11 mouse cellular contexts compared by ENCODE assay signal in genomic region chr5:92961770-92962231, GRCm38 (mm10).
DNase-seq lines count a peak whose midpoint lies in the region; ATAC-seq and TF ChIP-seq lines count a peak whose summit lies in the region.
"Had no signal": no experiment of that assay in that cellular context is flagged by ENCODE, and none has a peak within 500 bp of the region (broad histone marks: within the 10 kb centered on the region; RNA-seq: fewer than 3 reads in every experiment).

No protein-coding gene starts in this region.

- peaks cover 19% of the 10 kb centered on the region for H3K36me3 ChIP-seq in limb, embryonic 14.5 days (ENCODE audit: control insufficient read depth, insufficient read depth, low read length)
- peaks cover 59% of the 10 kb centered on the region for H3K36me3 ChIP-seq in limb, embryonic 10.5 days
- H3K36me3 ChIP-seq in forebrain, embryonic 11.5 days (ENCODE audit: control insufficient read depth, insufficient read depth, low read length) = peaks cover 5% of the 10 kb centered on the region; the same call in 1 of the 2 replicates
- H3K36me3 ChIP-seq: neural tube, embryonic 15.5 days had no signal

- H3K4me1 ChIP-seq in limb, embryonic 14.5 days (ENCODE audit: control insufficient read depth, insufficient read depth, low read length) = peaks cover 20% of the 10 kb centered on the region
- H3K4me1 ChIP-seq in limb, embryonic 10.5 days = peaks cover 33% of the 10 kb centered on the region
- H3K4me1 ChIP-seq in forebrain, embryonic 11.5 days (replicated peaks; ENCODE audit: control insufficient read depth, insufficient read depth, low read length) = peaks cover 3% of the 10 kb centered on the region; the same call in 1 of the 2 replicates

- DNase-seq in limb, embryonic 14.5 days (ENCODE audit: low spot score) = peak; percentile 23
- no peak for DNase-seq in limb, embryonic 10.5 days (ENCODE audit: low spot score)
- peak; percentile 63 for DNase-seq in heart, adult 8-10 months (ENCODE audit: low spot score)
- peak; percentile 78 to 87 for DNase-seq in lung, adult 18-20 months
- DNase-seq in testis, postnatal 10 days (ENCODE audit: low spot score) = peak; percentile 61
- DNase-seq in gastrocnemius, postnatal 36 days = no peak
- DNase-seq in forebrain, embryonic 11.5 days (ENCODE audit: low spot score) = no peak
- no peak for DNase-seq in cerebellum, adult 9-10 months
- DNase-seq: cerebellum, postnatal 10 days; layer of hippocampus, adult 9-11 months had no signal

- no peaks in the 10 kb centered on the region for H3K27me3 ChIP-seq in limb, embryonic 14.5 days (ENCODE audit: control insufficient read depth, insufficient read depth, low read length)
- no peaks in the 10 kb centered on the region for H3K27me3 ChIP-seq in limb, embryonic 10.5 days (ENCODE audit: low read depth, poor library complexity, severe bottlenecking)
- no peaks in the 10 kb centered on the region for H3K27me3 ChIP-seq in forebrain, embryonic 11.5 days (ENCODE audit: control insufficient read depth, insufficient read depth, low read length)
- H3K27me3 ChIP-seq: neural tube, embryonic 15.5 days had no signal

- intact Hi-C loops in gastrocnemius, postnatal 36 days (cut with DNase I) = no loop called here

- 78% methylated on average over 7 of the region's 7 CpGs for WGBS in limb, embryonic 14.5 days
- WGBS in limb, embryonic 10.5 days = 86% methylated on average over 7 of the region's 7 CpGs
- 80% methylated on average over 7 of the region's 7 CpGs for WGBS in forebrain, embryonic 11.5 days

- TF ChIP-seq POLR2A in limb, embryonic 14.5 days (IDR thresholded peaks at IDR 0.05; ENCODE audit: borderline replicate concordance, extremely low read depth, insufficient read depth, insufficient read length) = no peak

- H3K4me3 ChIP-seq in limb, embryonic 14.5 days (replicated peaks; ENCODE audit: low read length) = no peak overlapping the region
- H3K4me3 ChIP-seq in limb, embryonic 10.5 days = no peak overlapping the region
- no peak overlapping the region for H3K4me3 ChIP-seq in forebrain, embryonic 11.5 days (ENCODE audit: low read depth, low read length)
- H3K4me3 ChIP-seq: neural tube, embryonic 15.5 days had no signal

- ATAC-seq in limb, embryonic 14.5 days (ENCODE audit: low FRiP score, low read depth) = no peak
- no peak for ATAC-seq in forebrain, embryonic 11.5 days (replicated peaks; ENCODE audit: low FRiP score)

- H3K4me2 ChIP-seq in limb, embryonic 14.5 days (replicated peaks; ENCODE audit: low read depth, low read length, severe bottlenecking) = no peak overlapping the region
- no peak overlapping the region for H3K4me2 ChIP-seq in forebrain, embryonic 11.5 days (ENCODE audit: low read depth, low read length, severe bottlenecking)
- H3K4me2 ChIP-seq: neural tube, embryonic 15.5 days had no signal

- no peak overlapping the region for H3K27ac ChIP-seq in limb, embryonic 14.5 days (replicated peaks; ENCODE audit: low read depth, low read length)
- H3K27ac ChIP-seq in limb, embryonic 10.5 days = no peak overlapping the region
- H3K27ac ChIP-seq in forebrain, embryonic 11.5 days (ENCODE audit: low read depth, low read length) = no peak overlapping the region
- H3K27ac ChIP-seq: neural tube, embryonic 15.5 days had no signal

- H3K9ac ChIP-seq in limb, embryonic 14.5 days (ENCODE audit: low read depth, low read length, severe bottlenecking) = no peak overlapping the region
- H3K9ac ChIP-seq in forebrain, embryonic 11.5 days (ENCODE audit: low read length) = no peak overlapping the region
- H3K9ac ChIP-seq: neural tube, embryonic 15.5 days had no signal

- H3K9me3 ChIP-seq in limb, embryonic 14.5 days (ENCODE audit: control insufficient read depth, low read length) = no peaks in the 10 kb centered on the region
- H3K9me3 ChIP-seq in limb, embryonic 10.5 days (replicated peaks) = no peaks in the 10 kb centered on the region
- H3K9me3 ChIP-seq in forebrain, embryonic 11.5 days (ENCODE audit: control insufficient read depth, low read length) = no peaks in the 10 kb centered on the region
- H3K9me3 ChIP-seq: neural tube, embryonic 15.5 days had no signal

Comparison
In these comparisons a context has a peak if more than half of its experiments do, and no peak if none do; other contexts are left out.
1. DNase-seq: peak in limb, embryonic 14.5 days (single experiment), heart, adult 8-10 months (single experiment), lung, adult 18-20 months (2 of 2) and testis, postnatal 10 days (single experiment); none in limb, embryonic 10.5 days (single experiment), gastrocnemius, postnatal 36 days (0 of 2), forebrain, embryonic 11.5 days (single experiment) and cerebellum, adult 9-10 months (single experiment).